Mouse (Mus musculus) kidney, adult 8-10 months (tissue): ENCODE results near the gene Hfe2.
A peak's percentile ranks its signal among the peaks of the same experiment; 100 is the strongest.

Source experiments
- DNase-seq, 2 experiments: peaks; one replicate each; pipeline ENCODE4 v3.0.0; 2022

The Hfe2 gene

GRCm38 (mm10) chr3:96528506-96528905, 3.5 kb downstream of the Hfe2 start:
- no peak for DNase-seq

DNA sequence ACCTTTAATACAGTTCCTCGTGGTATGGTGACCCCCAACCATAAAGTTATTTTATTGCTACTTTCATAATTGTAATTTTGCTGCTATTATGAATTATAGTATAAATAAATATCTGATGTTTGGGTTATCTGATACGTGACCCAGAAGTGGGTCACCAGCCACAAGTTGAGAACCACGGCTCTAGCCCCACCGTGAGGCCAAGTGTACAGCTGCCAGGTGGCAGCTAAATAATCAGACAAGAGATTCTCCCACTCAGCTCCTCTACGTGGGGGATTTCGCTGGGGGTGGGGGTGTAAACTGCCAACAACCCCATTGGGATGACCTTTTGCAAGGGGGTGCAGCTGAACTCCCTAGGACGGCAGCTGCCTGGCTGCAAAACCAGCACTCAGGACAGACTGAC, 7.1 kb downstream of the Hfe2 start:
- no peak for DNase-seq

- no peak for DNase-seq
These were observed 9.3 kb downstream of the Hfe2 start for GRCm38 (mm10) chr3:96534300-96534699.

GRCm38 (mm10) chr3:96539316-96539715, 14.3 kb downstream of the Hfe2 start:
- DNase-seq = no peak

DNA sequence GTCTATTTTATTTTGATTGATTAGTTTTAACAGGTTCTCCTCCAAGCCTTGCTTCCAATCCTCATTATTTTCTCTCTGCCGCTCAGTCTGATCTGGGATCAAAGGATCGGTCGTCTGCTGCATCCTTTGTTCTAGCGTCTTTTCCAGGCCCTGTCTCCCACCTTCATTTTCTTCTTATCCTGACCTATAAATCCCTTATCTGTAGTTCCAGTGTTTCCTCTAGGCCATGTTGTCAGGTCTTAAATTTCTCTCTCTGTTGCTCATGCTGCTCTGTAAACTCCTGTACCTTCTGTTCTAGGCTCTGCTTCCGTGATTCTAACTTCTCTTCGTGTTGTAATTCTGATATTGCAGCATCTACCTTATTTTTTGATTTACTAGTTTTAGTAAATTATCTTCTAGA, 15.8 kb downstream of the Hfe2 start:
- no peak for DNase-seq

DNA sequence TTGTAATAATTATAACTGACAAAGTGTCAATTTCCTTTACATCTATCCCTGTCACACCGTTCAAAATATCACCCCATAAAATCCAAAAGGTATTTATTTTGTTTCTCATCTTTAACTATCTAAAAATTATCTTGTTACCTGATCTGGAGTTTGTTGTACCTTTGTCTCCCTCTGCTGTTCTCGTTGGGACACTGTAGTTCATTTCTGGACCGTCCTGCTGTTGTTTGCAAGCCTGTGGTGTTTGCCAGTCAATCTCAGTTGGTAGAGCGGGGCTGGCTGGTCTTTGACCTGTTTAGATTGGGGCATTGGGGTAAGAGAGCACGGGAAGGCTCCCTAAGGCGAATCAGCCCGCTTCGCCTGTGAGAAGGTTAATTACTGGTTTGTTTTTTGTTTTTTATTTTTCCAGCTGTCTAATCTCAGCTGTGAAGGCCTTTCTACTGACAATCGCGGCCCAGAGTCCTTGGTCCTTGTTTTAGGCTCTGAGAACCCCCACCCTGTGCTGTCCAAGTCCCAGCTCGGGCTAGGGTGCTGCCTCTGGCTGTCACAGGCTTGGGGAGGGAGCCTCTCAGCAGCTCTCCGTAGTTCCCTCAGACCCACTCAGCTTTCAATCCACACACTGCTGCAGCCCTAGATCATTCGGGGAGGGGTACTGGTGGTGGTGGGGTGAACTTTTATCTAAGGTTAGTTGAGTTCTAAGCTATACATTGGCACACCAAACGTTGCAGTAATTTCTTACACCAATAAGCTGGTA, 16.5 kb downstream of the Hfe2 start:
- no peak for DNase-seq

GRCm38 (mm10) chr3:96542554-96542953, 17.6 kb downstream of the Hfe2 start:
- DNase-seq = no peak

DNA sequence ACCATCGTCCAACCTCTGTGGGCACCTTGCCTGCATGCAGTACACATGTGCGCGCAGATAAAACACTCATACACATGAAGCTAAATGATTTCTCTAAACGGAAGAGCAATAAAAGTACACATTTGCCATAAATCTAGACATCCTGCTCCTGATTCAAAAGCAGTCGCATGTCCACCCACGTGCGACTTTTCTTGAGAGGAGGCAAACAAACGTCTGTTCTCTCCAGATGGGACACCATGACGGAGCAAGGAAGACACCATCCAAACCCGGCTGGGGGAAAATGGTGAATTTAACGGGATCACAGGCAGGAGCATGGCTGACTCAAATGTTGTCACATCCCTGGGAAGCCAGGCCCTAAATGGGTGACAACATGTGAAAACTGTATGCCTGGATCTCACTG, 18.4 kb downstream of the Hfe2 start:
- DNase-seq = no peak

DNA sequence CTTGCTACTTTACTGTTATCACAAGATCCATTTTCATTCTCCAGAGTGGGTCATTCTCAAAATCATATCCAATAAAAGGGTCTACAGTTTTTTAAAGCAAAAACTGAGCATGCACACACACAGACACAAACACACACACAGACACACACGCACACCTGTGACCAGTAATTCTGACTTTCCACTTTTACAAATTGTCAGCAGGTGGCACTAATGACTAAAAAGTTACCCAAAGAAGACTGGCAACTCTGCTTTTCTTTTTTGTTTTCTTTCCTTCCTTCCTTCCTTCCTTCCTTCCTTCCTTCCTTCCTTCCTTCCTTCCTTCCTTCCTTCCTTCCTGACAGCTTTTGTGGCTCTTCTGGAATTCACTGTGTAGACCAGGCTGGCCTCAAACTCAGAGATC, 20.6 kb downstream of the Hfe2 start:
- DNase-seq = no peak

DNA sequence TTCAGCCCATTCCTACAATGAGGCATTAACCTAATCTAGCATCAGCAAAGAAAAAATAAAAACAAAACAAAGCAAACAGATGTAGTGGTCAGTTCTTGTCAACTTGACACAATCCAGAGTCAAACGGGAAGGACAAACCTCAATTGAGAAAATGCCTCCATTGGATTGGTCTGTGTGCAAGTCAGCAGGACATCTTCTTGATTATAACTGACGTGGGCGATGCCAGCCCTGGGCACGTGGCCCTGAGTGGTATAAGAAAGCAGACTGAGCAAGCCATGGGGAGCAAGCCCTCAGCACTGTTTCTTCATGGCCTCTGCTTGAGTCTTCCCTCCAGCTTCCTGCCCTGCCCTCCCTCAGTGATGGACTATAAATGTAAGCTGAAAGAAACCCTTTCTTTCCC, 21.9 kb downstream of the Hfe2 start:
- DNase-seq = no peak

- DNase-seq = peak in 1 of 2 experiments; percentile 82
These were observed 22.5 kb downstream of the Hfe2 start for GRCm38 (mm10) chr3:96547389-96547960.

DNA sequence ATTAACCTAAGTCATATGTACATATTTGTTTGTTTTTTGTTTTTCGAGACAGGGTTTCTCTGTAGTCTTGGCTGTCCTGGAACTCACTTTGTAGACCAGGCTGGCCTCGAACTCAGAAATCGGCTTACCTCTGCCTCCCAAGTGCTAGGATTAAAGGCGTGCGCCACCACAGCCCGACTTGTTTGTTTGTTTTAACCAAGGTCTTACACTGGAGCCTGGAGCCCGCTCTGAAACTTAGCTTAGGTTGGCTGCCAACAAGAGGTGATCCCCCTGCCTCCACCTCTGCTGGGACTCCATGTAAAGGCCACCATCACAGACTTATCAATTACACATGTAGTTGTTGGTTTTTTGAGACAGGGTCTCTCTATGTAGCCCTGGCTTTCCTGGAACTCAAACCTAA, 23.9 kb downstream of the Hfe2 start:
- no peak for DNase-seq

DNA sequence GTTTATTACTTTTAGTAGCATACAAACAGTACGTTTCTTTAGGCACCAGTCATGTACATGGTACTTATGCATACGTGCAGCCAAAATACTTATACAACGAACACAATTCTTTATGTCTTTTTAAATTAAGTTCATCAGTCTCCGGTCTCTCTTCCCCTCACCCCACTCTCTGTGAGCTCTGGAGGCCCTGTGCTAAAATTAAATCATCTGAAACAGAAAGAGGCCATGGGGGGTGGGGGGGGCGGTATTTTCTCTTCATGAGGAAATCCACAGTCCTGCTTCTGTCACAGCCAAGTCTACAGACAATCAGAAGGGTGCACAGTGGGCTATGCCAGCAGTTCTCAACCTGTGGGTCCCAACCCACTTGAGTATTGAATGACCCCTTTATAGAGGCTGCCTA, 24.4 kb downstream of the Hfe2 start:
- no peak for DNase-seq

GRCm38 (mm10) chr3:96551203-96551602, 26.2 kb downstream of the Hfe2 start:
- DNase-seq = peak in 1 of 2 experiments; percentile 82

GRCm38 (mm10) chr3:96551890-96552289, 26.9 kb downstream of the Hfe2 start:
- no peak for DNase-seq

DNA sequence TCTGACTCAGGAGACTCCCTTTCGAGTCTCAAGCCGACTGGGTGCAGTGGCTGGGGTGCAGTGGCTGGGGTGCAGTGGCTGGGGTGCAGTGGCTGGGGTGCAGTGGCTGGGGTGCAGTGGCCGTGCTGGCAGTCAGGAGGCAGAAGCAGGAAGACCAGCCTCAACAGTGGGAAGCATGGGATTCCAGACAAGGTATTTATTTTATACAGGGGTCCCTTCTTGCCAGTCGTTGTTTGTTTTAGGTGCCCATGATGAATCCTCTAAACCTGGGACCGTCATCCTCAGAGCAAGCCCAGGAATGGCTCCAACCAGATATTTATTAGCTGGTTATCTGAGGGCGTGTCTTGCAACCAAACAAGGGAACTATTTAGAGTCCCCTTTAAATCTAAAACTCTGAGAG, 28.6 kb downstream of the Hfe2 start:
- DNase-seq = no peak

DNA sequence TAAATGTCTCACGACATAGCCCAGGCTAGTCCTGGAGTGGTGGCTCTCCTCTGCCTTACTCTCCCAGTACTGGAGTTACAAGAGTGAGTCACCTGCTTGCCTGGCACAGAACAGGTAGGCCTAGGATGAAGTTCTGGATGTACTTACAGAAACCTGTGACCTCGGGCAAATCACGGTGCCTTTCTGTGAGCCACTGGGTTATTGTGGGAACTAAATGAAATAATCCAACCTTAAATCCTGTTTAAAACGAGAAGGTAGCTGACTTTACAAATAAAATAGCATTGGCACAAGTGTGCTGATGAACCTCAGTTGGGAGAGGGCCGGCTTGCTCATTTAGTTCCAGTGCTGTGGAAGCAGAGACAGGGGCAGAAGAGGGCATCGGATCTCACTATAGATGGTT, 29.3 kb downstream of the Hfe2 start:
- DNase-seq = peak in 1 of 2 experiments; percentile 31

- DNase-seq = peak; percentile 90 to 91
These were observed 30.1 kb downstream of the Hfe2 start for GRCm38 (mm10) chr3:96555041-96555596.

DNA sequence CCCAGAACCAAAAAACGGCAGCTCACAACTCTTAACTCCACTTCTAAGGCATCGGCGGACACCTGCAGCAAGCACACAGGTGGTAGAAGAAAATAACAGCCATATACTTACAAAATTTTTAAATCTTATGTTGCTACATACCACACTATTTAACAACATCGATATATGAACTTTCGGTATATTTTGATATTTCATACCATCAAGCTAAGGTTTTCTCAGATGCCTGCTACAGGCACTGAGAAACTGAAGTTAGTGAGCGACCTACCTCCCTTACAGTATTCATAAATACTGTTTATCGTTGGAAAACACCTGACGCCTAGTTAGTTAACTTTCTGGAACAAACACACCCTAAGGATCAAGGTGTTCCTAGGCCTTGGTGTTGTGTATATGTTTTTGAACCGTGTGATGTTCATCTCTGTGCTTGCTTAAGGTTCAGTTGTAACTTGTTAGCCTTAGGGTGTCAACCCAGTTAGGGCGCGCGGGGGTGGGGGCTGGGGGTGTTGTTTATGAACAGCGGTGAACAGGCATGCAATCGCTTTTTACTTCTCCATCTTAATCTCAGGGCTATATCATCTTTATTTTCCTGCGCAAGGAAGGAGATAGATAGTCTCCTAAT, 31.1 kb downstream of the Hfe2 start:
- DNase-seq = peak in 1 of 2 experiments; percentile 11

DNA sequence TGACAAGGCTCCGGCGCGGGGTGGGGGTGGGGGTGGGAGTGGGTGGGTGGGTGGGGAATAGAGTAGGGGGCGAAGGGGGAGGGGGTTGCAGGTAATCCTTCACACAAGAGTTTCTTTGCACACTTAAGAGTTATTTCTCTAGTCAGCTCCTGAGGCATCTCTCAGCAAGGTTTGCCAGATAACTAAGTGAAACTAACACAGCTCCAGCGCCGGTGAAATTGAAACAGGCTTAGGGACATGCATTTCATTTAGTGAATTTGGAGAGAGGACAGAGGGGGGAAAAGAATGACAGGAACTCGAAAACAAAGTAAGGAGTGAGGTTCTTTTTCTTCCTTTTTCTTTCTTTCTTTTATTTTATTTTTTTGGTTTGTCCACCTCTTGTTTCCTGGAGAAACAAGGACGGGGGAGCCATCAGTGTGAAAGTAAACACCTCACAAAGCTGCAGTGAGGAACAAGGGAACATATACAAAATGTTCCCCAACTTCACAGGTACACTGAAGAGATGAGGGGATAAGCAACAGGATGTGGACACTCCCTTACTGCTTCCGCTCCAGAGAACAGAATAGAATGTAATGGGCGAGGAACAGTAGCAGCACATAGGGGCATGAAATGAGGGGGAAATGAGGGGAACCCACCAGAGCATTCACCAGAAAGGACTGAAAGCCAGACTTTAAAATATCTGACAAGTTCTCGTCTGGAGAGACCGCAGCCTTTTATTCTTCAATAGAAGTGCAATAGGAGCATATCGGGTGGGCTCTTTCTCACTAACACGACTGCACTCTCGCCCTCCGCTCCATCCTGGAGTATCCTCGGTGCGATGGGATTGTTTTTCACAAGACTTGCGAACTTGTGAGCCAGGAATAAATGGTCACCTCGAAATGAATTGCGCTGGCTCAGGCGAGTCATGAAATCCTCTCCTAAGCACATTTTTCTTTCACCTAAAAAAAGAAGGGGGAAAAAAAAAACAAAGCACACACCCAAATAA, 32.0 kb downstream of the Hfe2 start:
- peak in 1 of 2 experiments; percentile 19 for DNase-seq

GRCm38 (mm10) chr3:96557694-96558093, 32.7 kb downstream of the Hfe2 start, which contains the start of gene Txnip:
Gene Txnip (plus strand): TSS chr3:96557957.
- peak; percentile 99 for DNase-seq

- DNase-seq = no peak
These were observed 33.2 kb downstream of the Hfe2 start for GRCm38 (mm10) chr3:96558159-96558558.
